Mouse (Mus musculus): ENCODE results near the gene Cyp26a1. TPM values are rescaled to one million over a fixed set of nuclear protein-coding genes. Genes with fewer than 3 reads are reported as not detected.

Gene Cyp26a1
- total RNA-seq (2021): under 1 TPM in 1 of 2 experiments, not detected in 1; 0.38 TPM
- long read RNA-seq, experiment 1: 0 reads
- long read RNA-seq, experiment 2: 0 reads

DNA sequence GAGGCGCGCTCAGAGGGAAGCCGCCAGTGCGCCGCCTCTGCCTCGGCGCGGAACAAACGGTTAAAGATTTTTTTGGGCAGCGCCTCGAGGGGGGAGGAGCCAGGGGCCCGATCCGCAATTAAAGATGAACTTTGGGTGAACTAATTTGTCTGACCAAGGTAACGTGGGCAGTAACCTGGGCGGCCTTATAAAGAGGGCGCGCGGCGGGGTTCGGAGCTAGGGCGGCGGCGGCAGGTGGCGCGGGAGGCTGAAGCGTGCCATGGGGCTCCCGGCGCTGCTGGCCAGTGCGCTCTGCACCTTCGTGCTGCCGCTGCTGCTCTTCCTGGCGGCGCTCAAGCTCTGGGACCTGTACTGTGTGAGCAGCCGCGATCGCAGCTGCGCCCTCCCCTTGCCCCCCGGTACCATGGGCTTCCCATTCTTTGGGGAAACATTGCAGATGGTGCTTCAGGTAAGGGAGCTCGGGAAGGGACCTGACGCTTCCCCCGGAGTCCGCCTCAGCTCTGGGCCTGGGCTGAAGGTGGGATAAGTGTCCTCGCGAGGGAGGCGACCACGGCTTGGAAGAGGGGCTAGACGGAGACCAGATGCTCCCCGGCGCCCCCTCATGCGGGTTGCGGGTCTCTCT lies at the start of gene Cyp26a1:
Gene Cyp26a1 (plus strand): TSS at position 148 of the 622 bp plus-strand sequence.
- DNase-seq: no peak

DNA sequence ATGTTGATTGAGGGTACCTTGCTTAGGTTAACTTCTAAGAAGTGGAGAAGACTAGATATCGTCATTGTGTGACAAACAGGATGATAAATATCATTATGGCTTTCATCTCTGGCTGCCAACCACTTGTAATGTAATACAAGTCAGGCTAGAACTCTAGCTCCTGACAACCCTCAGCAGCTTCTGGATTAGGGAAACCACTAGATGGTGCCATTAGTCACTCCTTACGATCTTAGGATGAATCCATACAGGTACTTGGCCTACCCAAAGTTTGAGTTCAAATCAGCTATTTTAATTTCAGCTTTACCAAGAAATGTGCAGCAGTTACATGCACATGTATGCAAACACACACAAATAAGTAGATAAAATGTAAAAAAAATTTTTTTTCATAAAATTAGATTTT lies 49.6 kb upstream of the Cyp26a1 start:
- DNase-seq: no peak

DNA sequence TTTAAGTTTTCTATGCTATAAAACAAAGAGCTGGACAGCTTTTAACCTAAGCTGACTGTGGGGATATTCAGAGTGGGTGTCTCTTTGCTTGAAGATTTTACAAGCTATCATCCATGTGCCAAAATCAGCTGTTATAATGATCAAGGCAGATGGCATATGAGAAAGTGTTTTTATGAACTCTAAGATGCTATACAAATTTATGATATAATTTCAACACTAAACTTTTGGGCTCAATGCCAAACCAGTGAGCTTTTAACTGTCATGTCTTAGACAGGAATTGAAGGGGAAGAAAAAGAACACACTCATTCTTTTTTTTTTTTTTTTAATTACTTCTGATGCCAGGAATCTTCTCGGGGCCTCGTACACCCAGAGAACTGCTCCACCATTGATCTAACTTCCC lies 47.1 kb upstream of the Cyp26a1 start:
- no peak for DNase-seq

DNA sequence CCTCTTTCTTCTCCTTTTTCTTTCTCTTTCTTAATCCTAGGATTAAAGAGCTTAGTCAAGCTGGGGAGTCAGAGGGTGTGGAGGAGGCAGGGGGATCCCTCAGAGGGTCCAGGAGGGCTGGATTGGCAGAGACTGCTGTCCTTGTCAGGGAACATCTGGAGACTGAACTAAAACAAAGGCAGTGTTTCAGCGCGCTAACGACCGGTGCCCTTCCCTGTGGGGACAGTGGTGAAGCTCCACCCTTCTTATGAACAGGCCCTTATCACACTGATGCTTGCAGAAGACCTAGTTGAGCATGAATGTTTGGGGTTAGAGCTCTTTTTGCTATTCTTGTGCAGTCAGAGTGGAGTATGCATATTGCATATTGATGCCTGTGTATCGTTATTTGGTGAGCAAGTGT lies 43.6 kb upstream of the Cyp26a1 start:
- DNase-seq: no peak

DNA sequence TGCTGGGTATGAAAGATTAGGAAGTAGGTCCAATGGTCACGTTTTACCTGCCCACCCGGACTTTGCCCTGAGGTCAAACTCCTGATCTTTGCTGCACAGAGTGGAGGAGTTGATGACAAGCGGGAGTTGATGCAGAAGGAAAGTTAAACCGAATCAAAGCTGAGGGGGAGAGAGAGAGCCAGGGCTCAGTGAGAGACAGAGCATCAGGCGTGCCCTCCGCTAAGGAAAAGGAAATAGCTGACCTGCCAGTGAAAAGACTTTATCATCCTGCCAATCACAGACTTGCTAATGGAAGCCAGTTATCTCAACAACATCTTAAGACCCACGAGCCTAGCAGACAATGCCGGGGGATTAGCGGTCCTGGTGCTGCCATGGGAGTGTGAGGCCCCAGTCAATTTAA lies 41.2 kb upstream of the Cyp26a1 start:
- no peak for DNase-seq

DNA sequence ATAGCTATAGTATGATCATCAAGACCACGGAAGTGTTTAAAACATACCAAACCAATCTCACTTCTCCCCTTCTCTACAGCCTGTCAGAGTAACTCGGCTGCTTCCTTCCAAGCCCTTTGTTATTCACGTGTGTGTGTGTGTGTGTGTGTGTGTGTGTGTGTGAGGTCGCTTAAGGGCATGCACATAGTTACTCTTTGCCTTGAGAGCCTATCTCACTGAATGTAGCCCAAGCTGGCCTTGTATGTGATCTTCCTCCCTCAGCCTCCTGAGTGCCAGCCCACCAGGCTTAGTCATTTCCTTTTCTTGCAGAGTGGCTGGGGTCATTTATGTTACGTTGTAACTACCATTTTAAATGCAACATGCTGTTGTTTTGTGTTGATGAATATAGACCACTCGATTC lies 32.3 kb upstream of the Cyp26a1 start:
- DNase-seq: no peak

DNA sequence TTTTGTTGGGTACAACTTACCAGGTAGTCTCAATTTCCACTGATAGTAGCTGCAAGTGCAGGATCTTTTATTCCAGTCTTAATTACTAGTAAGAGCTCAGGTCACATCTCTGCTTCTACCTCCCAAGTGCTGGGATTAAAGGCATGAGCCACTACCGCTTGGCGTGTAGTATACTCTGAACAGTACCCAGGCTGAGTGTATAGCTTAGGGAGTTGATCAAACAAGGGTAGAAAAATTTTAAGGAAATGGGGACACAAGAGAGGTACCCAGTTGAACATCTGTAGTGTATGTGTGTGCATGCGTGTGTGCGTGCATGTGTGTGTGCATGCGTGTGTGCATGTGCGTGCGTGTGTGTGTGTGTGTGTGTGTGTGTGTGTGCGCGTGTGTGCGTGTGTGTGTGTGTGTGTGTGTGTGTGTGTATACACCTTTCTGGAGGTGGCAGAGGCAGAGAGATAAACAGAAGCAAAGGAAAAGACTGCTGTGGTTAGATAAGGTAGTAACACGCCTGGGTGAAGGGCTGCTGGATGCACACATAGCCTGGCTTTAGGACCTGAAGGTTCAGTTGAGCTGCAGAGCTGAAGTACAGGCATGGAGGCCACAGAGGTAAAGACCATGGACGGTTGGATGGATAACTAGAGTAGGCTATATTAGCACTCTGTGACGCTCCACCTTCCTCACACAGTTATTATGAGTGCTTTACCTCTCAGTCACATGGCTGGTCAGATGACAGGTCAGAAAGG lies 29.6 kb upstream of the Cyp26a1 start:
- DNase-seq: no peak

DNA sequence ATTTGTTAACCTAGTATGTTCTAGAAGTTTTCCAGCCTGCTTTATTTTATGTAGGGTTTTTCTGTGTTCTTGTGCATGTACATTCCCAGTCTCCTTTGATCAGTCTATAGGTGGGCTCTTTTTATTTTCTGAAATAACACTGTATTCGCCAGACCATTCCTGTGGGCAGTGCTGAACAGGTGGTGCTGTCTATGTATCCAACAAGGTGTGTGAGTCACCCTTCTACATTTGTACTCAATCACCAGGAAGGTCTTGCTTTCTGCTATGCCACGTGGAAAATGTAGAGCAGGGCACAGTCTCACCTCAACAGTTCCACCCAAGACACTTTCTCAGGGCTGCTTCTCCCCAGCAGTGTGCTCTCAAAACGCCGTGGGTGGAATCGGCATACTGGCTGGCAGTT lies 28.9 kb upstream of the Cyp26a1 start:
- DNase-seq: no peak

DNA sequence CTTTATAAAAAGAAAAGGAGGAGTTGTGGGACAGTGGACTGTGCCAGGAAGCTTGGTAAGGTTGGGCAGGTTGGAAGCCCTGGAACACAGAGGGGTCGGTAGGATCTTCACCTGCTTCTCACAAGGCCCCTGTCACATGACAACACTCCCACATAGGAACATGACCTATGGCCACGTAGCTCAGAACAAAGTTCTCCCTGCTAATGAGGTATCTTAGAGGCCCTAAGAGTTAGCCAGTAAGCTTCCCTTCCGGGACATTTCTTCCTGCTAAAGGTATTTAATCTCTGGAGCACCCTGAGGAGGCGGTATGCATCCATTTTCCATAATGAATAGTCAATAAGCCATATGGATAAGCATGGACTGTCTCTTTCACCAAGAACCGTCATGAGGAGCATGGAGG lies 28.1 kb upstream of the Cyp26a1 start:
- DNase-seq: no peak

DNA sequence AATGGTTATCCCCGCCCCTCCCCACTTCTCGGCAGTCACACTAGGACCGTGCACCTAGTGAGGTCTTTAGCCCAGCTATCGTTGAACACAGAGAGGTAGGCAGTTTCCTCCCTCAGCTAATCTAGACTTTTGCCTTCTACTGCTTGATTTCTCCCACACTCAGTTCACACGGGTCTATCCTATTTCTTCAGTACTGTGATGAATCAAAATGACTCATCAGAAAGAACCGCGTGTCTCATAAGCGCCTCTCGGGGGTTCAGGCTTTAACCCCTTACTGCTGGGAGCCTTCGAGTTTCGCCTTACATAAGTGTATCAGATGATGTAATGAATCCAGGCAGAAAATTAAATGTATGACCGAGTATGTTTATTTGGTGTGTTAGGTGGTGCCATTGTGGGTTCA lies 24.2 kb upstream of the Cyp26a1 start:
- no peak for DNase-seq

DNA sequence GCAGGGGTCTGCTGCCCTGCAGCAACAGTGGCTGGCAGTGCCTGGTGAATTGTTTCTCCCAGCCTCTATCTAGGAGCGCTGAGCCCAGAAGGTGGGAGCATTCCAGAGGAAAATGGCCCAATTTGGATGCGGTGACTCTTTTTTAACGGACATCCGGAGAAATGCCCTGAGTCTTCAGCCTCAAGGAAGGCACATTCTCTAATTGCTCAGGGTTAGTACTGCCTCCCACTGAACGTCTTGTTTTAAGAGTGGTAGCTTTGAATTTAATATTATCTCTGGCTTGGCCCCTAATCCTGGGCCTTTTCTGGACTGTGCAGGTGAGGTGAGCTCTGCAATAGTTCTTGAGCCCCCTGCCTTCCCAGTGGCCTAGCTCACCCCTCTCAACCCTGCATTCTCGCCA lies 12.3 kb upstream of the Cyp26a1 start, which contains the start of gene Cyp26c1:
Gene Cyp26c1 (plus strand): TSS at position 301 of the 400 bp plus-strand sequence.
- DNase-seq: no peak

DNA sequence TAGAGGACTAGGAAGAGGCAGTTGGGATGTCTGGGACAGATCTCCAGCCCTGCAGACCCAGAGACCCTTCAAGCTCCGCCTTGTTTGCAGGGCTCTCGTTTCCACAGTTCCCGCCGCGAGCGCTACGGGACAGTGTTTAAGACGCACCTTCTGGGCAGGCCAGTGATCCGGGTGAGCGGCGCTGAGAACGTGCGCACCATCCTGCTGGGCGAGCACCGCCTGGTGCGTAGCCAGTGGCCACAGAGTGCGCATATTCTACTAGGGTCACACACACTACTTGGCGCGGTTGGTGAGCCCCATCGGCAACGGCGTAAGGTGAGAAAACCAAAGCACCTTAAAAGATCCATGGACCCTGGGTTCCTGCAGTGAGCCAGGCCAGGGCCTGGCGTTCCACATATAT lies 11.3 kb upstream of the Cyp26a1 start:
- DNase-seq: no peak

DNA sequence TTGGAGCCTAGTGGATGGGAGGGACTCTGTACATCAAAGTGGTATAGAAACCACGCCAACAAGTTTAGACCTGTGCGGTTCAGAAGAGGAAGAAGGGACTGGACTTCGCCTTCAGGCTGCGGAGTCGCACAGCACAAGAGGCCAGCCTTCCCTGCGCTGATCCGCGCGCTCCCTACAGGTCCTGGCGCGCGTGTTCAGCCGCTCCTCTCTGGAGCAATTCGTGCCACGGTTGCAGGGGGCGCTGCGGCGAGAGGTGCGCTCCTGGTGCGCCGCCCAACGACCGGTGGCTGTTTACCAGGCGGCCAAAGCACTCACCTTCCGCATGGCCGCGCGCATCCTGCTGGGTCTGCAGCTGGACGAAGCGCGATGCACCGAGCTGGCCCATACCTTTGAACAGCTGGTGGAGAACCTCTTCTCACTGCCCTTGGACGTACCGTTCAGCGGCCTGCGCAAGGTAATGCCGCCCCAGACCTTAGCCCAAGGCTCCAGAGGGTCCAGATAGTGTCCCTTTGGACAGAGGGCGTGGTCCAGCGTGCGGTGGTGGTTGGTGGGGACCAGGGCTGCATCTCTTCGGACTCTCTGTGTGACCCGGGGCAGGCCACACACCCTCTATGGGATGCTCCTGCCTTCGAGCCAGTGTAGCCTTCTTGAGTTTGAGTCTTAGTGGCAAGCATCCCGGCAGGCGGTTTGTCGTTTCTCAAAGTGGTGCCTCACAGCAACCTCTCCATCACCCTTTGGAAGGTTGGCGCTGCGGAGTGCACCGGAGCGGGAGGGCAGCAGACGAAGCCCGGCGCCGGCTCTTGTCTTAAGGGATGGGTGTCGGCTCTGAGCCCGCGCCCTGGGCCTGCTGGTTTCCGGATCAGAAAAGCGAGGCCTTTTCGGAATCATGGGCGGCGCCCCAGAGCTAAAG lies 10.4 kb upstream of the Cyp26a1 start:
- DNase-seq: no peak

DNA sequence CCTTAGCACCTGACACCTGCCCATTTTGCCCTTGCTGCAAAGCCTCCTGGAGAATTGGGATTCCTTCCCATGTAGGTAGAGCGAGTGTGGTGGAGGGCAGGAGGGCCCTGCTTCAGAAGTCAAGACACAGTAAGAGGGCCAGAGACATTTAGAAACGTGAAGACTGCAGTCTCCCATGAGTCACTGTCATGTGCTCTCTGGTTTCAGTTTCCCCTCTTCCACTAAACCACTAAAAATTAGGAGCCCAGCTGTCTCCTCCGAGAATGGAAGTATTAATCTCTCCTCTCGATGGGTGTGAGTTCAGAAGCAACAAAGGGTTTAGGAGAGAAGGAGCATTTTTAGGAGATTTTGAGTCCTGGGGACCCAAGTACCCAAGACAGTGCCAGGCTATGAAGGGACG lies 8.1 kb upstream of the Cyp26a1 start:
- no peak for DNase-seq

DNA sequence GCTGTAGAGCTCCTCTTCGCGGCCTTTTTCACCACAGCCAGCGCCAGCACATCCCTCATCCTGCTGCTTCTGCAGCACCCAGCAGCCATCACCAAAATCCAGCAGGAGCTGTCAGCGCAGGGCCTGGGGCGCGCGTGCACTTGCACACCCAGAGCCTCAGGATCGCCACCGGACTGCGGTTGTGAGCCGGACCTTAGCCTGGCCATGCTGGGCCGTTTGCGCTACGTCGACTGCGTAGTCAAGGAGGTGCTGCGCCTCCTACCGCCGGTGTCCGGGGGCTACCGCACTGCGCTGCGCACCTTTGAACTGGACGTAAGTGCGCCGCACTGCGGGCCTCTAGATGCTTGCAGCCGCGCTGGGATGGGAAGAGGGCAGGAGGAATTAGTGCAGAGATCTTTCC lies 6.9 kb upstream of the Cyp26a1 start:
- DNase-seq: no peak

DNA sequence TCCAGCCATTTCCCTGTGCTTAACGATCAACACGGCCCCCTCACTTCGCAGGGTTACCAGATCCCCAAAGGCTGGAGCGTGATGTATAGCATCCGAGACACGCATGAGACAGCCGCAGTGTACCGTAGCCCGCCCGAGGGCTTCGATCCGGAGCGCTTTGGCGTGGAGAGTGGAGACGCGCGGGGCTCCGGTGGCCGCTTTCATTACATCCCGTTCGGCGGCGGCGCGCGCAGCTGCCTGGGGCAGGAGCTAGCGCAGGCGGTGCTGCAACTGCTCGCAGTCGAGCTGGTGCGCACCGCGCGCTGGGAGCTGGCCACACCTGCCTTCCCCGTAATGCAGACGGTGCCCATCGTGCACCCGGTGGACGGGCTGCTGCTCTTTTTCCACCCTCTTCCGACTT lies 4.7 kb upstream of the Cyp26a1 start:
- no peak for DNase-seq

DNA sequence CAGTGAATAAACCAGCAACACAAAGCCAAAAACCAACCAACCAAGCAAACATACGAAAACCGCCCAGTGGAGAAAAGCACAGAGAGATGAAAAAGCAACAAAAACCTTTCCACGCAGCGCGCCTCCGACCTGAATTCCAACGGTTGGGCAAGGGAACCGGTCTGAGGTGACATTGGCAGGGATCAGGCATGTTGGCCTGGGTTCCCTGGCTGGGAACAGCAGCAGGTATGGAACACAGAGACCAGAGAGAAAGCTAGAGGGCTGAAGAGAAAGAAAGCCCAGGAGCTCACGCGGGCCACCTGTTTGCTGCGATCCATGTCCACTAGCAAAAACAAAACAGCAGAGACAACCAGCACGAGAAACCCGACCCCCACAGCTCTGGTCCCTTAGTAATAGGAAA lies 2.5 kb upstream of the Cyp26a1 start:
- DNase-seq: no peak

DNA sequence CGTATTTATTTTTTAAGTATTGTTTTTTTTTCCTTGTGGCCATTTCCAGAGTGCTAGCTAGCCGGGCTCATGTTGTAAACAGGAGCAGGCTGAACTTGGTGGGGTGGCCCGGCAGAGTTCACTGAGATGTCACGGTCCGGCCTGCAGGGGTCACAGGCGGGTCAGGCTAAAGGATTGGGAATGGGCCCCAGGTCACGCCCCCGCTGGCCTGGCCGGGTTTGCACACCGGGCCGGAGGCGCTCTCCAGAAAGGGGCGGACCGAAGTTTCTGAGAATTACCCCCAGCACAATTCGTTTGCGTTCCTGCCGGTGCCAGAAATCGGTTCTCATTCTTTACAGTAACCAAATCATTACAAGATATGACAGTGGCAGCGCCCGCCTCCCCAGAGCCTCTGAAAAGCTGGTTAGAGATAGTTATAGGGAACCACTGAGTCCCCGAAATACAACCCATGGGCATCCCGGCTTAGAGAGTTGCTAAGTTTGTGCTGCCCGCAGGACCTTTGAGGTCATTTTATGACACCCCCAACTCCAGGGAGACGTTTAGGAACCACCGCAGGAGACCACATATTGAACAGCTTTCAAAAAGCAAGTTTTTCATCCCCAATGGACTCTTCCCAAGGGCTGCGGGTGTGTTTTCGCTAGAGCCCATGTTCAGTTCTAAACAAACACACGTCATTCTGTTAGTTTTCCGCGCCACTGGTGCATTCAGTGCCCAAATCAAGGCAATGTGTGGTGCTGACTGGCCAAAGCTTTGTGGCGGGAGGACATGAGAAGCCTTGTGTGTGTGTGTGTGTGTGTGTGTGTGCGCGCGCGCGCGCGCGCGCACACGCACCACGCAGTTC lies 1.6 kb upstream of the Cyp26a1 start:
- no peak for DNase-seq

DNA sequence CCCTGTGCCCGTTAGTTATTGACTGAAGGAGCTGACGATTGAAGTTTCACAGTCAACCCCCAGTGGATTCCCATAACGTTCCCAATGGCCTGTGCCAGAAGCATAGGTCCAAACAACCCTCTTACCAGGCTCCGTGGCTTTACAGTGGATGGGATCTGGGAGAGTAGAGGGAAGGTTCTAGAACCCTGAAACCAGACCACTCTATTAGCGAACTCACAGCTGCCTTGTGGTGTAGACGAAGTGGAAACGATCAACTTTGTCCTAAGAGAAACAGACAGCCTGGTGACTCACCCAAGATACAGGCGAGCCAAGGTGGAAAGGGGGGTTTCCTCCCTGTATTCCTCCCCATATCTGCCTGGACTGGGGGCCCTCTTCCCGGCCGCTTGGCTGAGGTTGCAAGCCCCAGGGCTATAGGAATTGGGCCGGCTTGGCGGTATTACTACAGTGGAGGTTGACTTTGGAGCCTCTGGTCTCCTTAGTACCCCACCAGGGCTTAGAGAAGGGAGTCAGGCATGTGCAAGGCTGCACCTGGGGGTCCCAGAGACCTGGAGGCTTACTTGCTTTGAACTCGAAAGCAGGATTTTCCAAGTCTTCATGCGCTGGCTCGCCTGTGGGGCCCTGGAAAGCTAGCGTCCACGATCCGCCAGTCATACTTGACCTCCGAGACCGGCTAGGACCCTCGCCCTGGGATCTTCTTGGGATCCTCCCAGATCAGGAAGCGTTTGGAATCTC lies 829 bp upstream of the Cyp26a1 start:
- DNase-seq: no peak

DNA sequence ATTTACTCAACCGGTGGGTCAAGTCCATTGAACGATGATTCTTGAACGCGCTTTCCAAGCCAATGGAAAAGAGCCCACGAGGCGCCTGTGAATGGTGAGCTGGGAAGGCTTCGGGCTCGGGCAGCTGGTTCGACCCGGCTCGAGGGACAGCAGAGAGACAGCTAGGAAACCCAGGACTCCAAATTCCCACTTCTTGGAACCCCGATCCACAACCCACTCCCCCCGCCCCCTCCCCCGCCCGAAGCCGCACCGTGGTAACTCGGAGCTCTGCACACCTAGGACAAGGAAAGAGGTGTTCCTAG lies 312 bp upstream of the Cyp26a1 start:
- DNase-seq: no peak
